Mouse (Mus musculus): ENCODE measurements around the gene Tbx10.
"Not testable (repeated sequence)": the region's sequence is repeated elsewhere in the genome, so short reads cannot be mapped to it uniquely, and the experiment has no call there.

Gene Tbx10

DNA sequence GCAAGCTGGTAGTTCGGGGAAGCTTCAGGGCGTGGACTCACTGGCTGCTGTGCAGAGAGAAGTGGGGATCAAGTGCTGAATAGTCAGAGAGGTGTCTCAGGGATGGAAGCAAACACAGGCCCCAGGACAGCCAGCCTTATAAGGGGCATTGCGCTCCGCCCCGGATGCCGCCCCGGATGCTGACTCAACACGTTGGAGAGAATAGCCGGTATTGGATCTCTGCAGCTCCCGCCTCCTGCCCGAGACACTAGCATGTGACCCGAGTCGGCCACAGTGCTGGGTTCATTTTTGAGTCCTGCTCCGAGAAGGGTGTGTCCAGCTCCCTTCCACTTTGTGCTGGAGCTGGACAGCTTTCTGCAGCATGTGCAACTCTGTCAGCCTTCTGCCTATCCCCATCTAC lies 49.6 kb downstream of the Tbx10 start:
- DNase-seq (ENCODE audit: low read depth, low spot score), result no peak

DNA sequence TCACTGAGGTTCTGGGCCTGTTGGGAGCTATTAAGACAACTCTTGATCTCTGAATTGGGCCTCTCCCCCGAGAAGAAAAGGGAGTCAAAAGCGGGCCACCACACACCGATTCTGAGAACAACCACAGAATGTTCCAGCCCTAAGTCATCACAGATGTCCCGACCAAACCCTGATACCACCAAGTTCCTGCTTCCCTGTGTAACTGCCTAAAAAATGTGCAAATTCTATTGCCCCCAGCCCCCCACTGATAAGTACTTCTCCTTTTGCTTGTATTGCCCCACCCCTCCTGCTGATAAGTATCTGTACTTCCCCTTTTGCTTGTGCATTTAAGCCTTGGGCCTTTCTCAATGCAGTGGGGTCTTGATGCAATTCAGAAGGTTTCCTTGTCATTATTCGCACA lies 51.6 kb downstream of the Tbx10 start:
- DNase-seq (ENCODE audit: low read depth, low spot score), result not testable (repeated sequence)

DNA sequence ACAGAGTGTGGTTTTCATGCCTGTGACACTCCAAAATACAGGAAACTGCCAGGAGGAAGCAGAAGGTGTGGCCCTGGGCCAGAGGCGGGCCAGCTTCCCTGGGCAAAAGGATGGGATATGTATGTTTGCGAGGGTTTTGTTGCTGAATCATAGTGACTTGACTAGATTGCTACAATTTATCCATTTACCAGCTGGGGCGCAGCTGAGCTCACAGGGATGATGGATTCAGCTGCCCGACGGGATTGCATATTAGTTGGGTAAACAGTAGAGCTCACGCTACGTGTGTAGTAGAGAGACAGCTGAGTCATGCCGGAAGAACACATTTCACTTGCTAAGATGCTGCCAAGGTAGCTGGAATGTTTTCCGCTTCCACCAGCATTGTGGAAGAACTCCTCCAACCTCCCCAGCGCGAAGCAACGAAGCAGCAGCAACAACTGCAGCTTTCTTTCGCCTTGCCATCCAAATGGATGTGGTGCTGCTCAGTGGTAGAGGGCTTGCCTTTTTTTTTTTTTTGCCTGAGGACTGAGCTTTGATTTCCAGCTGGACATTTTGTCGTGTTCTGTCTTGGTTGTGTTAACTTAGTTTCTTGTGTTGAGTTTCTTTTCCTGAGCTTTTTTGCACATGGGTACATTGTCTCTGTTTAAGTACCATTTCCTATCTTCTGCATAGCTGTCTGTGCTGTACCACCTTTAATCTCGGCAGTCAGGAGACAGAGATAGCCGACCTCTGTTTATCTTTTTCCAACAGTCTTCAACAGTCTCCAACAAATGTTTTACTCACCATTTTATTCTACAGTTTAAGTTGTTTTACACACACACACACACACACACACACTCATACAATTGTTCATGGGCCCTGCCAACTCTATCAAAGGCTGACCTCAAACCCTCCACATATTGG lies 53.7 kb downstream of the Tbx10 start, which contains the start of gene Gstp2:
Gstp2 (minus strand) TSS at position 58 of the 900 bp plus-strand sequence.
- peak; percentile 83 for DNase-seq (ENCODE audit: low read depth, low spot score)

DNA sequence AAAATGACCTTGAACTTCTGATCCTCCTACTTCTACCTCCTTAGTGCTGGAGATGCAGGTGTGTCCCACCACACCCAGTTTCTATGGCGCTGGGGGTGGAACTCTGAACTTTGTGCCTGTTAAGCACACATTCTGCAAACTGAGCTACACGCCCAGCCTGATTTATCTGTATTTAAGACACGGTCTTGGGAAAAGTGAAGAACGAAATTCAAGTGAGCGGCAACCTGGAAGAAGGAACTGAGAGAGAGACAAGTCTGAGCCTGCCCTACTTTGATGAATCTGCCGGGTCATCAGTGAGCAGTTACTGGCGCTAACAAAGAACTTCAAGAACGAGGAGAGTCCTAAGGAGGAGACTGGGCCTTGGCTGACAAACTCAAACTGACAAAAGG lies 54.3 kb downstream of the Tbx10 start:
- DNase-seq (ENCODE audit: low read depth, low spot score), result no peak

DNA sequence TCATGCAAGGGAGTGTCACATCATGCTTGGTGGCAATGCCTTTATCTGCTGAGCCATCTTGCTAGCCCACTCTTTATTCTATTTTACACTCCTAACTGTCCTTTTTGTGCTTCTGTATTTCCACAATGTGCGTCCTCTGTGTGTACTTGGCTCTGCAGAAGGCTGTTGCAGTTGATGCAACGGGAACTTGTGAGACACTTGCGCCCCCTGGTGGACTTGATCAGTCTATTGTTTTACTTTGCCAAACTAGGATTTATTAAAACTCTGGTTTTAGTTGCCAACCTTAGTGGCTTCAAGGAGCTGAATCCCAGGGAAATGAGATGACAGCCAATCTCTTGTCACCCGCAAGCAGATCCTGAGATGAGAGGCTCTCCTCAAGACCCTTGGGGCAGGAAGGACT lies 55.3 kb downstream of the Tbx10 start:
- no peak for DNase-seq (ENCODE audit: low read depth, low spot score)

DNA sequence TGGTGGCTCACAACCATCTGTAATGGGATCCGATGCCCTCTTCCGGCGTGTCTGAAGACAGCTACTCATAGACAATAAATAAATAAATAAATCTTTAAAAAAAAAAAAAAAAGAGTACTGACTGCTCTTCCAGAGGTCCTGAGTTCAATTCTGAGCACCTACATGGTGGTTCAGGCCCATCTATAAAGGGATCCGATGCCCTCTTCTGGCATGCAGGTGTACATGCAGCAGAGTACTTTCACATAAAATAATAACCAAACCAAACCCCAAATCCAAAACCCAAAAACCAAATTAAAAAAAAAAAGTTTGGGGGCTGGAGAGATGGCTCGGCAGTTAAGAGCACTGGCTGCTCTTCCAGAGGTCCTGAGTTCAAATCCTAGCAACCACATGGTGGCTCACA lies 56.5 kb downstream of the Tbx10 start:
- not testable (repeated sequence) for DNase-seq (ENCODE audit: low read depth, low spot score)
